Mouse (Mus musculus) activated CD4-positive, CD25-positive, alpha-beta regulatory T cell, adult 9 weeks (primary cell): ENCODE results near the gene Dhcr7. TPM values are rescaled to one million over a fixed set of nuclear protein-coding genes. Genes with fewer than 3 reads are reported as not detected.

Source experiments
- polyA plus RNA-seq: library from polyadenylated mRNA; unstranded; fragments of 100-300 nt; shearing (Covaris generic); gene quantifications from one replicate; pipeline ENCODE4 v1.2.1, GENCODE M21; 2017

Dhcr7 gene
- polyA plus RNA-seq = 46.9 TPM

DNA sequence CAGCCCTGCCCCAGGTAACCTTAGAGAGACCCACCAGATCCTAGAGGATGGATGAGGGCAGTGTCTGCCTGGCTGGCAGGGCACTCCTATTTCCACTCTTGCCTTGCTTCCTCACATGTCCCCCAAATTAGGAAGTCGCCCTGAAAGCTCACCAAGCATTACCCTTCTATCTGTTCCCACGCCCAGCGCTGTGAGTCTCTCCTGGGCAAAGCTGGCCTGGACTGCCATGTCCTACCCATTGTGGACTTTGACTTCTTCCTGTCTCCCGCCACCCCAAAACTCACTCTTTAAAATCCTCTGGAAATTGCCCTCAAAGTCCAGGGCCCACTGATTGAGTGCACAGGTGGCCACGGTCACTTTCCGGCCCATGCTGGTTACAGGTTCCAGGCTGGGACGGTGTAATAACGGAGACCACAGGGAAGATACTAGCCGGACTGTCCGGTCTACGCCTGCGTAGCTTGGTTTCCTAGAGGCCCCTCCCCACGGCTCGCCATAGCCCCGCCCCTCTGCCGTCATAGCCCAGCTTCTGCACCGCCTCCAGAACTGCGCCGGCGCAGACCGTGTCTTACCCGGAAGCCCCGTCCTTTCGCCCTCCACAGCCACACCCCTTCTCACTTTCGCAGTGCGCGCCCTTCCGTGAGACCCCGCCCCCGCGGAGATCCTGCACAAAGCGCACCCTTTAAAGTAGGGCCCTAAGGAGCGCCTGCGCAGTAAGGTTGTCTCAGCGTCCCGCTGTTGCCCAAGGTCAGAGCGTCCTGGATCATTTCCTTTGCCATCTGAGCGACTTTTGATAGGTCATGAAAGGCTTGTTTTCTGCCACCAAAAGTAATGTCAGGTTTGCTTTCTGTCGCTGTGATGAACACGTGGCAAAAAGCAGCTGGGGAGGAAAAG lies at the start of gene Dhcr7, which contains the start of gene Nadsyn1:
Gene Dhcr7, plus strand, starts transcription at position 771 of the 891 bp plus-strand sequence.
Gene Nadsyn1, minus strand, starts transcription at position 475 of the 891 bp plus-strand sequence.

DNA sequence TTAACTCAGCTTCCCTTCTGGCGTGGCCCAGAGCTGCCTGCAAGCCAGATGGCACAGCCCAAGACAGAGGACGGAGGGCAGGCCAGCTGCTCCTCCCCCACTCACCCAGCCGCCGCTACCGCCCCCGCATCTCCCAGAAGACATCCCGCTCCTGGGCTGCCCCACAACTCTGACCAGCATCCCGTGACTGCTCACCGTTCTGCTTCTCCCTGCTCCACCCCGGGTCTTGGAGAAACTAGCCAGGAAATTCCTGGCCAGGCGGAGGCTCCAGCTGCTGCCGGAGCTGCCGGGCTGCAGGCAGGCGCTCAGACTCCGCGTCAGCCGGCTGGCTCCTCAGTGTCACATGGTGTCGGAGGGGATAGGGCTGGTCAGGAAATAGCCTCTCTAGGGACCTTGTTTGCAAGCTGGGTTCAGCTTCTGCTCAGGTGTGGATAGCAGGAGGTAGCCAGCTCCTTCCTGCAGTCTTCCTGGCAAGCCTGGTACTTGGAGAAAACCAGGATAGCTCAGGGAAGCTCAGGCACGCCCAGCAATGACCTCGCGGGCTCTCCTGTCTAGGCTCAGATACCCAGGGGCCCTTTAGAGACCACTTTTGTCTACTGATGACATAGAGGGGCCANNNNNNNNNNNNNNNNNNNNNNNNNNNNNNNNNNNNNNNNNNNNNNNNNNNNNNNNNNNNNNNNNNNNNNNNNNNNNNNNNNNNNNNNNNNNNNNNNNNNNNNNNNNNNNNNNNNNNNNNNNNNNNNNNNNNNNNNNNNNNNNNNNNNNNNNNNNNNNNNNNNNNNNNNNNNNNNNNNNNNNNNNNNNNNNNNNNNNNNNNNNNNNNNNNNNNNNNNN lies 38.7 kb upstream of the Dhcr7 start, which contains the start of gene Mrgpre:
Gene Mrgpre, minus strand, starts transcription at position 505 of the 834 bp plus-strand sequence.

DNA sequence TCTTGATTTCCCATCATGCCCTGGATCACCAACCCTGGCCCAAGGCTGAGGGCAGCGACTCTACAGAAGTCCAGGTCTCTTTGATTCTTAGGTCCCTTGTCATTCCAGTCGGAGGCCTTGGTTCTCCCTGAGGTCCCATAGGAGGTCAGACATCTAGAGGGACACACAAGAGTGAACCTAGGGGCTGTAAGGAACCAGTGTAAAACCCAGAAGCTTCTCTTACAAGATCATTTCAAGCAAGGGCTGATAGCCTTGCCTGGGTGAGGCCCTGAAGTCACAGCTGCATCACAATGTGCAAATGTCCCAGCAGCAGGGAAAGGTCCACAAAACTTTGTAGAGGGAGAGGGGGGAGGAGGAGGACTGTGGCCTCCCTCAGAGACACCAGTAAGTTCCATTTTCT lies 43.6 kb downstream of the Dhcr7 start, which contains the start of gene Gm498:
Gene Gm498, plus strand, starts transcription at position 301 of the 400 bp plus-strand sequence.

Other genes starting within 250 kb of the Dhcr7 start
- gene Cars, start 223.1 kb upstream of the Dhcr7 start, polyA plus RNA-seq = 40.0 TPM
- 28.8 TPM for gene Tnfrsf26, start 194.4 kb upstream of the Dhcr7 start, polyA plus RNA-seq
- 31.4 TPM for gene Tnfrsf22, start 173.5 kb upstream of the Dhcr7 start, polyA plus RNA-seq
- 5.0 TPM for gene Tnfrsf23, start 137.3 kb upstream of the Dhcr7 start, polyA plus RNA-seq
- gene Osbpl5, start 66.2 kb upstream of the Dhcr7 start, polyA plus RNA-seq = 35.5 TPM
- gene Mrgprg, start 56.2 kb upstream of the Dhcr7 start, polyA plus RNA-seq = not detected
- gene Mrgpre, start 38.6 kb upstream of the Dhcr7 start, polyA plus RNA-seq = 9.0 TPM
- gene Nadsyn1, start 296 bp upstream of the Dhcr7 start, polyA plus RNA-seq = 21.9 TPM
- not detected for gene Gm498, start 43.7 kb downstream of the Dhcr7 start, polyA plus RNA-seq
- 0.07 TPM for gene Shank2, start 178.8 kb downstream of the Dhcr7 start, polyA plus RNA-seq